Mouse (Mus musculus) thymus, postnatal 36 days (tissue): ENCODE measurements around the gene Sap30.
A peak's percentile ranks its signal among the peaks of the same experiment; 100 is the strongest.

Experiments
- DNase-seq, 2 experiments: peaks; one replicate each; pipeline ENCODE4 v3.0.0; 2022; ENCODE audit warnings: mixed read lengths in 2 of 2

Sap30 gene

DNA sequence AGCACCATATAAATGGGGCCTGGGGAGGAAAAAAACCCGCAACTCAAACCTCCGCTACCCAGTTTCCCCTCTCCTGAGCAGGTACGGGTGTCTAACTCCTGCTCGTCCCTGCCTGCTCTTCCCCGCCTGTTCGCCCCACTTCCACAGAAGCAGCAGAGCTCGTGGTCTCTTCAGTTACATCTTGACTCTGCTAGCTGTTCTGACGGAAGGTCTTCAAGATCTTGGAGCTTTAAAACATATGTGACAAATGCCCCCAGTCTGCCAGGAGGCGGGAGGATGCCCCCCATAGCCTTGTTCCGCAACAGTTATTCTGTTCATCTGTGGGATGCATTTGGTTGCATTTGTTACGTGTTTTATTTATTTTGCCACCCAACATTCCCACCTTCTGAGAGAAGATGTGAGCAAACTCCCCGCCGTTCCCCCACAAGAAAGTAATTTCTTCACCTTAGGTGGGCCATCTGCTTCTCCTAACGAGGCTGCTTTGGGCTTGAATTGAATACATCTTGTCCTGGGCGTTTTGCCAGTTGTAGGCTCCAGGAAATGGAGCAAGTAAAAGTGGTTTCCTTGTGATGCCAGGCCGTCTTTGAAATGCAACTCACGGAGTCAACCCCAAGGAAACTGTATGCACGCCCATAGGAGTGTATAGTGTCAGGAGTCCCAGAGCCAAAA, 51.8 kb downstream of the Sap30 start:
- peak in 1 of 2 experiments; percentile 6 for DNase-seq

DNA sequence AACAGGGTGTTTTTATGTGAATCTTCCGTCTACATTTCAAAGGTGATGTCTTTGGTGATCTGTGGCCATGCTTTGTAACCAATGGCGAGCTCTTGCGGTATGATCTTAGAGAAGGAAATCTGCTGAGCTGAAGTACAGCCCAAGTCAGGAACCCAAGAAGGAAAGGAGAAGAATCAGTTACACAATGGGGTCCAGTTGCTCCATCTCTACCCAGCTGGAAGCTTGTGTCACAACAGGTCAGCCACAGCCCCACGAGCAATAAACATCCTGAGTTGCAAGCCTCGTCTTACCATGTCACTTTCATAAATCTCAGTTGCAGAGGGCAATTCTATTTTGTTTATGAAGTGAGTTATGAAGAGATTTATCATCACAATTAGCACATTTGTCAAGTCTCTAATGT, 54.9 kb downstream of the Sap30 start:
- DNase-seq, result no peak
